Mouse (Mus musculus): ENCODE data around the gene Ap3b1. TPM values are rescaled to one million over a fixed set of nuclear protein-coding genes. Genes with fewer than 3 reads are reported as not detected.

Ap3b1 gene
- polyA plus RNA-seq, 1 experiment: 37.1 TPM

GRCm38 (mm10) chr13:94372066-94372465 is 13.3 kb downstream of the Ap3b1 start:
- TF ChIP-seq GATA1 (IDR thresholded peaks at IDR 0.05; ENCODE audit: low read length): no peak

GRCm38 (mm10) chr13:94374131-94374530 is 15.4 kb downstream of the Ap3b1 start:
- no peak for TF ChIP-seq GATA1 (IDR thresholded peaks at IDR 0.05; ENCODE audit: low read length)

GRCm38 (mm10) chr13:94375526-94376390 is 17.0 kb downstream of the Ap3b1 start:
- no peak for TF ChIP-seq GATA1 (IDR thresholded peaks at IDR 0.05; ENCODE audit: low read length)

- no peak for TF ChIP-seq GATA1 (IDR thresholded peaks at IDR 0.05; ENCODE audit: low read length)
Observed at GRCm38 (mm10) chr13:94379006-94379405, 20.2 kb downstream of the Ap3b1 start.

- TF ChIP-seq GATA1 (IDR thresholded peaks at IDR 0.05; ENCODE audit: low read length): no peak
Observed at GRCm38 (mm10) chr13:94381427-94381826, 22.7 kb downstream of the Ap3b1 start.

GRCm38 (mm10) chr13:94381829-94382675 is 23.3 kb downstream of the Ap3b1 start:
- no peak for TF ChIP-seq GATA1 (IDR thresholded peaks at IDR 0.05; ENCODE audit: low read length)

- no peak for TF ChIP-seq GATA1 (IDR thresholded peaks at IDR 0.05; ENCODE audit: low read length)
Observed at GRCm38 (mm10) chr13:94384931-94385570, 26.3 kb downstream of the Ap3b1 start.

GRCm38 (mm10) chr13:94388566-94388965 is 29.8 kb downstream of the Ap3b1 start:
- no peak for TF ChIP-seq GATA1 (IDR thresholded peaks at IDR 0.05; ENCODE audit: low read length)

- no peak for TF ChIP-seq GATA1 (IDR thresholded peaks at IDR 0.05; ENCODE audit: low read length)
Observed at GRCm38 (mm10) chr13:94389541-94389940, 30.8 kb downstream of the Ap3b1 start.

GRCm38 (mm10) chr13:94392282-94392681 is 33.5 kb downstream of the Ap3b1 start:
- TF ChIP-seq GATA1 (IDR thresholded peaks at IDR 0.05; ENCODE audit: low read length): no peak

- TF ChIP-seq GATA1 (IDR thresholded peaks at IDR 0.05; ENCODE audit: low read length): no peak
Observed at GRCm38 (mm10) chr13:94394486-94394885, 35.7 kb downstream of the Ap3b1 start.

GRCm38 (mm10) chr13:94395763-94396162 is 37.0 kb downstream of the Ap3b1 start:
- no peak for TF ChIP-seq GATA1 (IDR thresholded peaks at IDR 0.05; ENCODE audit: low read length)

GRCm38 (mm10) chr13:94396392-94396920 is 37.7 kb downstream of the Ap3b1 start:
- no peak for TF ChIP-seq GATA1 (IDR thresholded peaks at IDR 0.05; ENCODE audit: low read length)

GRCm38 (mm10) chr13:94398568-94399374 is 40.0 kb downstream of the Ap3b1 start:
- no peak for TF ChIP-seq GATA1 (IDR thresholded peaks at IDR 0.05; ENCODE audit: low read length)

- no peak for TF ChIP-seq GATA1 (IDR thresholded peaks at IDR 0.05; ENCODE audit: low read length)
Observed at GRCm38 (mm10) chr13:94400465-94400864, 41.7 kb downstream of the Ap3b1 start.
